Mouse (Mus musculus) natural killer cell, adult 2 months (primary cell): ENCODE measurements around the gene Olig2.

ENCODE experiments used
- DNase-seq, 2 experiments: peaks; one replicate each; pipeline ENCODE4 v3.0.0; 2022; ENCODE audit warnings: low spot score in 2 of 2

Gene Olig2

GRCm38 (mm10) chr16:91225233-91226037, at the start of gene Olig2:
Gene Olig2 (plus strand): TSS chr16:91225457.
- DNase-seq, result no peak

DNA sequence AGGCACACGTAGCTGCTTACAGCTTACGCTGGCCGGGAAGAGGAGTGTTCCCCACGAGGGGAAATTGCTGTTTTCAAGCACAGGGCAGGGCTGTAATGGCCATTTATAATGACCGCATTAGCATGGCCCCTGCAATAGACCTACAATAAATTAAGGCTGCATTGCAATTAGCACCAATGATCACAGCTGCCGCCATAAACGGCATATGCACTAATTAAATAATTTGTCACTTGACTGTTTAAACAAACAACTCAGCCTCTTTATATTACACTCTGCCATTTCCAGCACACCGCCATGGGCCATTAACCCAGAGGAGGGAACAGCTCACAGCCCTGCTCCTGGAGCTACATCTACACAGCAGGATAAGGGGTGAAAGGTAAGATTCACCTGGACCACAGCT, 49.4 kb upstream of the Olig2 start:
- no peak for DNase-seq

GRCm38 (mm10) chr16:91187046-91187445, 38.2 kb upstream of the Olig2 start:
- DNase-seq, result no peak

GRCm38 (mm10) chr16:91187662-91188061, 37.6 kb upstream of the Olig2 start:
- no peak for DNase-seq

DNA sequence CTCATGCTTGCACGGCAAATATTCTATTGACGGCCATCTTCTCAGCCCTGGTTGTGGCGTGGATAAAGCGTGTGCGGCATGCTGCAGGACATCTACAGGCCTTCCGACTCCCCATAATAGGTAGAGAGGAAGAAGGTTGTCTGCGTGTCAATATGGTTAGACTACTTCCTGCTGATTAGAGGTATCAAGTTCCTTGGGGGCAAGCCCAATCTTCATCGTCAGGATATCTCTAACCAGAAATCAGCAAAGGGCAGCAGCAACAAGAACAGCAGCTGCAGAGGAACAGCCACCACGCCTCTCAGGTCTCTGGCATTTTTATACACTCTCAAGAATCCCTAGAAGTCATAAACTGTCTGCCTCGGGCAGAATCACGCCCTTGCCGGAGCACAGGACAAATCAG, 37.0 kb upstream of the Olig2 start:
- DNase-seq, result no peak

DNA sequence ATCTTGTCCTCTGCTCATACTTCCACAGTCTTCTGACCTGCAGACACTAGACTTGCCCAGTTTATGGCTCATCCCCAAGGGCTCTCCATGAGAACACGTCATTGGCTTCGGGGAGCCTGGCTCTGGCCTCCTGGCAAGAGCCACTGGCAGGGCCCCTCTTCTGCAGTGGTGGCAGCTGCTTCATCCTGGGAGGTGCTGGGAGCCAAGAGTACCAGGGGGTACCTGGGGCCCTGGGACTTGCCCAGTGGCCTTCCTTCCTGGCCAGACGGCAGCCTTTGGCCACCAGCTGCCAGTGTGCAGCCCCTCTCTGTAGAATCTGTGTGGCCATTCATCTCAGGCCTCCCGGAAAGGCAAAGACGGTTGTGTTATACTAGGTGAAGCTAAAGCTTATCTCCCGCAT, 34.0 kb upstream of the Olig2 start:
- DNase-seq, result no peak

- DNase-seq, result no peak
Observed at GRCm38 (mm10) chr16:91191663-91192237, 33.5 kb upstream of the Olig2 start.

- no peak for DNase-seq
Observed at GRCm38 (mm10) chr16:91192672-91193354, 32.4 kb upstream of the Olig2 start.

GRCm38 (mm10) chr16:91199815-91200214, 25.4 kb upstream of the Olig2 start:
- no peak for DNase-seq

DNA sequence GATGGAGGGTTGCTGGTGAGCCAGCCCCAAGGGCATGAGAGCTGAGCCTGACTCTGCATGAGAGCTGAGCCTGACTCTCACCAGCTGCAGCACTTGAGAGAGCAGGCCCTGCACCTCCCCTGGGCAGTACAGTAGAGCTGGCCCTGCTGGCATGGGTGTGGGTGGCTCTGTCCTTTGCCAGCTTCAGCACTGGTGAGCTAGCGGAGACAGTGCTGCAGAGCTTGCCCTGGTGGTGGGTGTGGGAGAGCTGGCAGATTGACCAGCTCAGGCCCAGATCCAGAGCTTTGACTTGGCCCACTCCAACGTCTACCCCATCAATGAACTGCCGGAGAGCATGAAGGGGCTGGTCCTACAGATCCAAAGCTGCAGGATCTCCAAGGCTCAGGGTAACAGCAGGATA, 22.3 kb upstream of the Olig2 start:
- DNase-seq, result no peak

- DNase-seq, result no peak
Observed at GRCm38 (mm10) chr16:91206371-91206770, 18.9 kb upstream of the Olig2 start.

GRCm38 (mm10) chr16:91217077-91217476, 8.2 kb upstream of the Olig2 start:
- DNase-seq, result no peak

DNA sequence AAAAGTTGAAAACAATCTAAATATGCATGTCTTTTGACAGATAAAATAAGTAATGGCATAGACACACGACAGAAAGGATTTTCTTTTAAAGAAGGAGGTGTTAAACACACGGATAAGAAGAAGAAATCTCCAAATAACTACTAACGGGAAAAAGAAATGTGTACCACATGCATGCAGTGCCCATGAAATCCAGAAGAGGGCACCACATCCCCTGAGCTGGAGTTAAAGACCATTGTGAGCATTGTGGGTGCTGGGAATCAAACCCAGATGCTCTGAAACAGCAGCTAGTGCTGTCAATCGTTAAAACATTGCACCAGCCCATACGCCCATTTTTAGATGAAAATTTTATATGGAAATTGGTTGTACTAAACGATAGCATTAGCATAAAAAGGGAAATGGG, 7.3 kb upstream of the Olig2 start:
- DNase-seq, result no peak

DNA sequence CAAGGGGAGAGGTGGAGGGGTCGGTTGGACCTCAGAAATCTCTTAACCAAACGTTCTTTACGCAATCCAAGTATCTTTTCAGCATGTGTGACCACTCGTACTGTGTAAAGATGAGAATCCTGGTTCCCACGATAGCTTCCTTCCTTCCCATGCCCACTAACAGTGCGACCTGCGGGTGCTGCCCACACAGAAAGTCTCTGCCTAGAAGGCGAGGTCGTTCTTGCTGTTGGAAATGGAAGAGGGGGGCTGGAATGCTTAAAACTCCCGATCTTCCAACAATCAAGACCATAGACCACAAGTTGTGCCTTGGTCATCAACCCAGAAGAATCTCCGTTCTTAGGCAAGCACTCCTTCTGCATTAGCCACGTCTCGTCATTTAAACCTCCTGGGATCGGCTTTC, 6.0 kb upstream of the Olig2 start:
- DNase-seq, result no peak

- DNase-seq, result no peak
Observed at GRCm38 (mm10) chr16:91222171-91222642, 3.0 kb upstream of the Olig2 start.

DNA sequence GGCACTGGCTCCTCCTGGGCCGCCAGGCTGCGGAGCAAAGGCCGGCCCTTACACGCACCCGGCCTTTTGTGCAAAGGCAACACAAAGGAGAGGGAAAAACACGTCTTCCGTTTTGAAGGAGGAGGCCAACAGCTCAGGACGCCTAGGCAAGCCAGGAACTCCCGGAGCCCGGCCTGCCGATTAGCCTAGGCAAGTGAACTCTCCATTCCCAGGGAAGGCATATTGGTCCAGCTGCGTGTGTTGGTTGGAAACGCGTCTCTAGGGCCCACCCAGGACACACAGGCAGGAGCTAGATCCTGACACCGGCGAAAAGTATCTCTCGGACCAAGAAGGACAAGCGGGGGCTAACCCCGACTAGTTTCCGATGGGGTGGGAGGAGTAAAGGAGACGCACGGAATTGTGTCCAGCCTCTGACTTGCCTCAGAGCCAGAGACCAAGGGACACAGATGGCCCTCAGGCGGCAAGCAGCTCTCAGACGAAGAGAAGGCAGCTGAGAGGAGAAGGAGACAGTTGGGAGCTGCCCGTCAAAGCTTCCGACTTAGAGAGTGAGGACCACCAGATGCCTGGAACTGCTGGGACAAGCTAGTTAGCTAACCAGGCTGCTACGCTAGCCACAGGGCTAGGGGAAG, 2.5 kb upstream of the Olig2 start:
- DNase-seq, result no peak

- no peak for DNase-seq
Observed at GRCm38 (mm10) chr16:91223327-91224067, 1.8 kb upstream of the Olig2 start.

- no peak for DNase-seq
Observed at GRCm38 (mm10) chr16:91224068-91224402, 1.2 kb upstream of the Olig2 start.

GRCm38 (mm10) chr16:91224481-91225232, 600 bp upstream of the Olig2 start:
- DNase-seq, result no peak

GRCm38 (mm10) chr16:91226038-91226882, 1.0 kb downstream of the Olig2 start:
- no peak for DNase-seq
